Mouse (Mus musculus): ENCODE results near the gene Ncor2.

Ncor2 gene

DNA sequence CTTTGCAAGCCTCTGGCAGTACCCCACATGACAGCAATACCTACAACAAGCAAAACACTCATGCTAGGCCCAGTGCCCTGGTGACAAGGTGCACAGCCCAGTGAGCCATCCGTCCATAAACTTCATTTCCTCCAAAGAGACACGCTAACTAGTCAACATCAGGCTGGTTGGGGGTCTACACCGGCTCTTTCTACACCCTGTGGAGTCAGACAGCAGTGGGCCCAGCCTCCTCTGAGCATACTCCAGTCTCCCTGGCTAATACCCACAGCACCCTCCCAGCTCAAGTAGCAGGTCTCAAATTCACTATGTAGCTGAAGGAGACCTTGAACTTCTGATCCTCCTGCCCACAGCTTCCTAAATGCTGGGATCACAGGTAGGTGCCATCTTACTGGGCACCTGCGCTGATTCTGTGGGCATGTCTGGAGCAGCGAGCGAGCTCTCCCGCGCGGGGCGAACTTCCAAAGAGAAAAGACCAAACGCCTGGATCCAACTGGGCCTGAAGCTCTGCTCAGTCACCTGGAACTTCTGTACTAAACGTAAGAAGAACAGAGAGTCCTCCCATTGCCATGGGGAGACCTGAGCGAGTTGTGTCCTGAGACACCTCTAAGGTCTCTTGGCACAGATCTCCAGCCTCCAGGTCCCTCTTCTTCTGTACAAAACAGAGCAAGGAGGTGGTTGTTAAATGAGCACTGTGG is 46.3 kb downstream of the Ncor2 start:
- ChIA-PET CTCF (interaction anchor here in 3 of 4 experiments (0.6 to 2.4 kb wide), 8 partner anchors 14 to 273 kb away, joined by 3 to 9 read pairs (median 4); no protein-coding TSS in a partner anchor), POLR2A (interaction anchor here in 2 of 4 experiments (1.2 to 1.4 kb wide), 3 partner anchors 9 to 45 kb away, joined by 3 to 4 read pairs (median 3); no protein-coding TSS in a partner anchor)

DNA sequence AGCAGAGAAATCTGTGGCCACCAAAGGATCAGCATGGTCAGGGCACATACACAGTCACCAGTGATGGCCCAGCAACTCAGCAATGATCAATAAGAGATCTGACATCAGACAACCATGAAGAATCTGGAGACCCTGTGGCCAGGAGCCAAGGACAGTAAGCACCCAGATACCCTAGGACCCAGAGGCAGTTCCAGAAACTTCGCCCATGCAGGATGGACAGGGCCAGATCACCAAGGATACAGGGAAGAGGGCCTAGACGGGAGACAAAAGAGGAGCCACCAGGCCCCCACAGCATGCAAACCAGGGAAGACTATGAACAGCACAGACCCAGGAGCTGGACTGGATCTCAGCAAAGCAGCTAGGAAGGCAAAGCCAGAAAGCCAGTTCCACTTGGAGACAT is 47.0 kb downstream of the Ncor2 start:
- POLR2A ChIA-PET, result interaction anchor here in 2 of 4 experiments (0.6 to 1.2 kb wide), 4 partner anchors 9 to 129 kb away, joined by 3 to 4 read pairs (median 3); partner anchors contain the start of genes Ncor2 (in 1 of the 2) and Rflna (in 1 of the 2)
- CTCF ChIA-PET, result interaction anchor here in 2 of 4 experiments (0.6 to 2.4 kb wide), 5 partner anchors 23 to 140 kb away, joined by 3 to 8 read pairs (median 4); no protein-coding TSS in a partner anchor

DNA sequence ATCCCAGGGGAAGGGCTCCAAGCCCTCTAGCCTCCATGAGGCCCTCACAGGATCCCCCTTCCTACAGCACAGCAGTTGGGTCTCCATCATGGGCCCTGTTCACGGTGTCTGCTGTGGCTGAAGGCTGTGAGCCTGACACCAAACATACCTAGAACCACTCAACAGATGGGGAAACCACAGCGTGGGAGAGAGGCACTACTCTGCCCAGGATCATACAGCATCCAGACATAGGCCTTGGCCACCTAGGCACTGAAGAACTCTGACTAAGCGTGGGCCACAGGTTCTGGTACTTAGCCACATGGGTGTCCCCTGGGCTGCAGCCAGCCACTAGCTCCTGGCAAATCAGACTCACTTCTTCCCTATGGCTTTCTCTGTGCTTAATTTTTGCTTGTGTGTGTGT is 48.6 kb downstream of the Ncor2 start:
- ChIA-PET POLR2A (interaction anchor here in 2 of 4 experiments (0.5 to 1.6 kb wide), 2 partner anchors 110 to 218 kb away, joined by 3 read pairs; no protein-coding TSS in a partner anchor), CTCF (interaction anchor here in 1 of 4 experiments (0.7 kb wide), 1 partner anchor 42 kb away, joined by 3 read pairs; no protein-coding TSS in a partner anchor)

DNA sequence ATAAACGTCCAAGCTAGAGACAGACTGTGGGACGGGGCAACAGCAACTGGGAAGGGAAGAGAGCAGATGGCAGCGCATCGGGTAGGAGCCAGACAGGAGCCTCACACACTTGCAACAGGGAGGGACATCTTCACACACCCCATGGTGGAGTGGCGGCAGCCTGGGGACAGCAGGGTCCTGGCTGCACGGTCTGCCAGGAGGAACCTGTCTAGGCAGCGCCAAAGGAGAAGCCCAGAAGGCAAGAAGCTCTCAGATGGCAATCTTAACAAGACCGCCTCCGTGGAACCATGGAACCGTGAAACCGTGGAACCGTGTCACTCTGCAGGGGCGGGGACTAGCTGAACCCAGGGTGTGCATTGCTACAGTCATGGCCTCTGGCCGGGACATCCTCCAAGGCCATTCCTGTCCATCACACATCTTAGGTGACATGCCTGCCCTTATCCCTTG is 50.1 kb downstream of the Ncor2 start:
- ChIA-PET CTCF (interaction anchor here in 1 of 4 experiments (0.7 to 1.2 kb wide), 2 partner anchors 14 to 78 kb away, joined by 3 read pairs; no protein-coding TSS in a partner anchor), POLR2A (interaction anchor here in 2 of 4 experiments (0.5 to 1.0 kb wide), 3 partner anchors 13 to 47 kb away, joined by 3 to 4 read pairs (median 3); no protein-coding TSS in a partner anchor)

DNA sequence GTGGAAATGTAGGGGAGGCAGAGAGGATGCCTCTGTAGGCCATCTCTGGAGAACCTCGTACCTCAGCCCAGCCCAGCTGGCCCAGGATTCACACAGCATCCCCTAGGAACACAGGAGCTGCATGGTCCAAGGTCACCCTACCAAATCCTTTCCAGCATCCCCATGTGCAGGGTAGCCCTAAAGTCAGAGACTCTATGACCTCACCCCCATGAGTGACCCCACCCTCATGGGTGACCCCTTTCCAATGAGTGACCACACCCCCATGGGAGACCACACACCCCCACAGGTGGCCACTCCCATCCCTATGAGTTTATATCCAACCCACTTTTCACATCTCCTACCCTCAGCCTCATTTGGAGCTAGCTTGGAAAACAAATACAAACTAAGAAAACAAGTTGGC is 51.1 kb downstream of the Ncor2 start:
- CTCF ChIA-PET, result interaction anchor here in 2 of 4 experiments (0.6 to 1.2 kb wide), 2 partner anchors 79 to 1111 kb away, joined by 3 read pairs; no protein-coding TSS in a partner anchor
- POLR2A ChIA-PET, result no interaction called here

DNA sequence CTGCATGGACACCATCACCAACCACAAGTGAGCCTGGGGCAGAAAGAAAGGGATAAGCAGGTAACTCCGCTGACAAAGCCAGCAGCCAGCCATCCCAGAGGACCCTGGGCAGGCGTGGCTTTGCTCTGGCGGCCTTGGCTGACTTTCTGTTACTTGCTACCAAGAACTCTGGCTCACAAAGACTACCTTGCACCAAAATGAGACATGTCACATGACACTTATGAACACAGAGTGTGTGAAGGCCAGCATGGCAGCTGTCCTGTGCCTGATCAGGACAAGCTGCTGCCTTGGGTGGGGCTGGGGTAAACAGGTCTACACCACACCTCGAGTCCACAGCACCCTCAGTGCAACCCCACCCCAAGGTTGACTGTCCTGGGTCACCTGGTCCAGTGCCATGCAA is 51.6 kb downstream of the Ncor2 start:
- POLR2A ChIA-PET, result no interaction called here
- CTCF ChIA-PET, result interaction anchor here in 1 of 4 experiments (0.6 kb wide), 1 partner anchor 1111 kb away, joined by 3 read pairs; no protein-coding TSS in a partner anchor

DNA sequence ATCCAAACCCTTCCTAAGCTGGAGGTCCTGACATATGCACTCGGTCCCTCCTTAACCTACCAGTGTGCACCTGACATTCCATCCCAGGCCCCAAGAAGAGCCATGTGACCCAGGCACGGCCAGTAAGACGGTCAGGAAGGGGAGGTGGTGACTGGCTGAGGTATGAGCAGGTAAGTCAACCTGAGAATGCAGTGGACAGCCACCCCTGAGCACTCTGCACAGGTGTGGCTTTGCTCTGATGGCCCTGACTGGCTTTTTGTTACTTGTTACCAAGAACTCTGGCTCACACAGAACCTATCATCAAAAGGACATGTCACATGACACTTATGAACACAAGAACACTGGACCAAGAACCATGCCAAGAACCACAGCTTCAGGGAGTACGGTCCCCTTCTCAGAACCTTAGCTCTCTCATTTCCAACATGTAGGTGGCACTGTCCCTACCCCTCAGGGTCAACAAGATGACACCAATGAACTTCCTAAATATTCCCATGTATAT is 53.0 kb downstream of the Ncor2 start:
- ChIA-PET CTCF (interaction anchor here in 1 of 4 experiments (1.0 kb wide), 1 partner anchor 21 kb away, joined by 3 read pairs; no protein-coding TSS in a partner anchor), POLR2A (interaction anchor here in 2 of 4 experiments (0.5 to 1.0 kb wide), 3 partner anchors 9 to 114 kb away, joined by 3 read pairs; no protein-coding TSS in a partner anchor)

DNA sequence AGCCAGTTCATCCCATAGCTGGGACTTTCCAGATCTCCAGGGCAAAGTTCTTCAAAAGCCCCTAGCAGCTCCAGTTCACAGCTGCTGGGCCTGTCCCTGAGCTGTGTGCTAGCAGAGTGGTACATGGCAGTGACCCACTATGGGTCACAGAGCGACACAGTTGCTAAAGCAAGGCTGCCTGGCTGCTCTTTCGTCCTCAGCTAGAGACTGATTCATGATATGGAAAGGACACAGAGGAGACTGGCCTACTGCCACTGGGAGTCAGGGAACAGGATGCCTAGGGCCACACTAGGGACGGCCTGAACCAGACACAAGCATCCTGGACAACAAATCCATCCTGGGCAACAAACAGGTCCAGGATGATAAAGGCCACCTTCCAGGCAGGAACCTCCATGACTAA is 53.8 kb downstream of the Ncor2 start:
- POLR2A ChIA-PET, result interaction anchor here in 3 of 4 experiments (0.6 to 1.0 kb wide), 3 partner anchors 10 to 24 kb away, joined by 3 to 5 read pairs (median 4); no protein-coding TSS in a partner anchor

DNA sequence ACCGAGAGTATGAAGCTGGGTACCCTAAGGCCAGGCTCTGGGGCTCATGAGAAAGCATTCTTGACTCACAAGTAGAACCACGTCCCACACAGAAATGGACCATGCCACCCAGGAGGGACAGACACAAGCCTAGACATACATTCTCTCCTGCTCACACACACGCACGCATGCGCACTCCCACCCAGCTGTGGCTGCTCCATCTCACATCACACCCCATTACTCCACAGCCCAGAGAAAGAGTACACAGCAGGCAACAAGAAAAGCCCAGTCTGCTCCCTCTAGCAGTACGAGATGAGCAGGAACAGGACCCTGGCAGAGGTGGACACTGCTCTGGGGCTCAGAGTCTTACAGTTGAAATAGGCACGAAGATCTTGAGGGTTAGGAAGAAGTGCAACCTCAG is 55.0 kb downstream of the Ncor2 start:
- ChIA-PET CTCF (interaction anchor here in 2 of 4 experiments (0.7 to 1.4 kb wide), 3 partner anchors 14 to 106 kb away, joined by 3 to 12 read pairs (median 3); no protein-coding TSS in a partner anchor), POLR2A (interaction anchor here in 2 of 4 experiments (0.5 to 0.7 kb wide), 3 partner anchors 160 to 549 kb away, joined by 3 to 7 read pairs (median 3); no protein-coding TSS in a partner anchor)

More for the DNA sequence above, 53.8 kb downstream of the Ncor2 start:
- CTCF ChIA-PET, result interaction anchor here in 2 of 4 experiments (0.6 to 1.4 kb wide), 3 partner anchors 18 to 35 kb away, joined by 3 read pairs; no protein-coding TSS in a partner anchor

DNA sequence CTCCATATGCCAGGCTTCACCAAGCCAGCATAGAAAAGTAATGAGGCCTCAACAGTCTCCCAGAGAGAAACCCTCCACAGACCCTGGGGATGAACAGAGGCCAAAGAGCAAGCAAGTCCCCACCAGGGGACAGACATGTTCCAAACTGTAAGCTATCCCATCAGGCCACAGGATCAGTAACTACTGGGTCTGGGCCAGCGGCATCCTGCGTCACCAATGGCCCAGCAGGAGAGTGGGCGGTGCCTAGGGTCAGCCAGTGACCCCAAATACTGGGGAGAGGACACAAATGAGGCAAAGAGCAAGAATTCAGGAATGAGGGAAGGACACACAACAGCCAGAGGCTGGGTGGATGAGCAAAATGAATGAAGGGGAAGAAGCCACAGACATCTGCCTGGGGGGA is 55.8 kb downstream of the Ncor2 start:
- CTCF ChIA-PET, result interaction anchor here in 3 of 4 experiments (0.6 to 2.1 kb wide), 5 partner anchors 13 to 67 kb away, joined by 3 to 7 read pairs (median 3); no protein-coding TSS in a partner anchor
- POLR2A ChIA-PET, result interaction anchor here in 1 of 4 experiments (0.7 to 1.0 kb wide), 2 partner anchors 33 to 35 kb away, joined by 4 read pairs; no protein-coding TSS in a partner anchor

DNA sequence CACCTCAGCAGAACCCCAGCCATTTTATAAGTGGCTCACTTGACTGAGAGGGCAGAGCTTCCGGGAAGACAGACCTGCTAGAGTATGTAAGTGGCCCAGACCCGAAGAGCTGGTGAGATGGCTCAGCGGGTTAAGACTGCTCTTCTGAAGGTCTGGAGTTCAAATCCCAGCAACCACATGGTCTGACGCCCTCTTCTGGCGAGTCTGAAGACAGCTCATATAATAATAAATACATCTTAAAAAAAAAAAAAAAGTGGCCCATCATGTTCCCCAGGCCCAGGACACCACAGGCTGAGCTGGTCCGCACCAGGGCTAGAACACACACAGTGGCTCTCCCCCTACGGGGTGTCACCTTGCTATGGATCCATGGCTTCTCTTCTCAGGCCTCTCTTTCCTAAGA is 56.5 kb downstream of the Ncor2 start:
- ChIA-PET POLR2A (interaction anchor here in 2 of 4 experiments (0.6 to 1.0 kb wide), 4 partner anchors 28 to 36 kb away, joined by 3 to 4 read pairs (median 4); no protein-coding TSS in a partner anchor), CTCF (interaction anchor here in 3 of 4 experiments (0.6 to 2.1 kb wide), 16 partner anchors 13 to 511 kb away, joined by 3 to 11 read pairs (median 3); no protein-coding TSS in a partner anchor)

DNA sequence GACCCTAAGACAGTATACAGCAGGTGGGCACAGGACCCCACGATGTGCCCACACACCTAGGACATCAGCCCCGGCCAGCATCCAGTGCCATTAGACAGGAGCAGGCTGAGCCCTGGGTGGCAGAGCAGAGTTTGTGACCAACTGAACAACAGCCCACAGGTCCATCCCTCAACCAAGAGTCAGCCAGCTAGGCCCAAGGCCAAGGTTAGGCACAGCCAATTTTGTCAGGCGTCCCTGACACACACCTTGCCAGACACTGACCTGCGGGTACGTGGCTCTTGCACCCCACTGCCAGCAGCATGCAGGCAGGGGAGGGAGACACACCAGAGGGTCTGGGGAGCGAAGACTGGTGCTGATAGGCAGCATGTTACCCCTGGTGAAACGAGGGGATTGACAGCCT is 57.0 kb downstream of the Ncor2 start:
- ChIA-PET POLR2A (interaction anchor here in 2 of 4 experiments (0.6 to 1.0 kb wide), 3 partner anchors 29 to 37 kb away, joined by 3 to 4 read pairs (median 3); no protein-coding TSS in a partner anchor), CTCF (interaction anchor here in 3 of 4 experiments (0.5 to 2.1 kb wide), 13 partner anchors 19 to 511 kb away, joined by 3 to 7 read pairs (median 3); no protein-coding TSS in a partner anchor)

DNA sequence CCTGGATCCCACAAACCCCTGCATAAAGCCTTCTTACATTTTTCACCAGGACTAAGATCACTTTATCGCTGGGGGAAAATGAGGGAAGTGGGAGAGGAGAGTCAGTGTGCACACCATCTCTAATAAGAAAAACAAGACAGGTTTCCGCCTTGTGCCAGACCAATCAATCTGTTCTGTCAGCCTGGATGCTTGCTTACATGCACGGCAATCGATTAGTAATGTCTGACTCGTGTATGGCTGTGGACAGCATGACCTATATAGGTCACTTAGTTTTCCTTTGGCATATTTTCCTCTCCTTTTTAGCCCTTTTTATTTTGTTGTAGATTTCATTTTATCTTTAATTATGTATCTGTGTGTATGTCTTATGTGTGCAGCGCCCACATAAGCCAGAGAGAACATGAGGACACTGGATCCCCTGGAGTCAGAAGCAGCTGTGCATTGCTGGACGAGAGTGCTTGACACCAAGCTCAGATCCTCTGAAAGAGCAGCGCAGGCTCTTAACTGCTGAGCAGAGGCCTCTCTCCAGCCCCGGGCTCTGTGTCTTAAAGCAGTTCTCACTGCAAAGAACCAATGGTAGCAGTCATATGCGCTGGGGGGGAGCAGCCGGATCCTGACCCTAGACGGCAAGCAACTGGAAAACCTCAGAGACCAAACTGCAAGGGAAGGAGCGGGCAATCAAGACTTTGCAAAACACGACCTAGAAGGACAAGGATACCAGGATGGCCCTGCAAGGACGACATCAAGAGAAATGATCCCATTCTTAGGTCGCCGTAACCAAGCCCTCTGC is 58.3 kb downstream of the Ncor2 start:
- ChIA-PET POLR2A (interaction anchor here in 1 of 4 experiments (1.6 kb wide), 1 partner anchor 37 kb away, joined by 5 read pairs; no protein-coding TSS in a partner anchor), CTCF (interaction anchor here in 3 of 4 experiments (0.5 to 1.2 kb wide), 3 partner anchors 121 to 151 kb away, joined by 3 read pairs; no protein-coding TSS in a partner anchor)

DNA sequence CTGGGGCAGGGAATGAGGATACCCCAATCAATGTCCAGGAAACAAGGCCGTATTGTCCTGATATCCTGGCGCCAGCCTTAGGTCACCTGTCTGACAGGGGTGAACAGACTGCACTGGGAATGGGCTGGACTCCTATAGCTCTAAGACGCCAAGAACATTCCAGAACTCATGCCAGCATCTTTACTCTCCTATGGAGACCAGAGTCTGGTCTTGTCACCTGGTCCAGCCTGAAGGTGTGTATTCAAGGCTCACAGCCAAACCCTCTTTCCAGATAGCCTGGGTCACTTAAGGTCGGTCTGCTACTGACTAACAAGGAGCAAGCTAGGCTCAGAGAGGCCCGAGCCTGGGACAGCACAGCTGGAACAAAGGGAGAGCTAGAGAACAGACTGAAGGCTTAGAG is 61.8 kb downstream of the Ncor2 start:
- CTCF ChIA-PET, result no interaction called here
- POLR2A ChIA-PET, result interaction anchor here in 2 of 4 experiments (0.6 to 1.3 kb wide), 4 partner anchors 9 to 352 kb away, joined by 3 to 4 read pairs (median 3); partner anchors contain the start of gene Ncor2 (in 1 of the 2)

DNA sequence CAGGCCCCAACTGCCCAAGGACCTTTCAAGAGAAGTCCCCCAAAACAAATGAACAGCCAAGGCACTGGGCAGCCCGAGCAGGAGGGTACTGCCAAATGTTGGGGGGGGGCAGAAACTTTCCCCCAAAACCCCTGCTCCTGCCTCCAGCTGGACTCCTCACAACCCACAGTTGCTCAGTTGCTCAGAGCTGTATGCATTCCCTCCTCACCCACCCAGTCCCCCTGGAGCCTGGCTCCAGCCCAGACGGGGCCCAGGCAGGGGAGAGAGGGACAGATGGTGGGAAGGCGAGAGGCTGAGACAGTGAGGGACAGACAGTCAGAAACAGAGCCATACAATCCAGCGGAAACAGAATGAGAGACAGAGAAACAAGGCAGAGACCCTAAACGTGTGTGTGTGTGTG is 66.0 kb downstream of the Ncor2 start:
- ChIA-PET POLR2A (no interaction called here), CTCF (interaction anchor here in 1 of 4 experiments (0.7 kb wide), 1 partner anchor 292 kb away, joined by 4 read pairs; no protein-coding TSS in a partner anchor)

DNA sequence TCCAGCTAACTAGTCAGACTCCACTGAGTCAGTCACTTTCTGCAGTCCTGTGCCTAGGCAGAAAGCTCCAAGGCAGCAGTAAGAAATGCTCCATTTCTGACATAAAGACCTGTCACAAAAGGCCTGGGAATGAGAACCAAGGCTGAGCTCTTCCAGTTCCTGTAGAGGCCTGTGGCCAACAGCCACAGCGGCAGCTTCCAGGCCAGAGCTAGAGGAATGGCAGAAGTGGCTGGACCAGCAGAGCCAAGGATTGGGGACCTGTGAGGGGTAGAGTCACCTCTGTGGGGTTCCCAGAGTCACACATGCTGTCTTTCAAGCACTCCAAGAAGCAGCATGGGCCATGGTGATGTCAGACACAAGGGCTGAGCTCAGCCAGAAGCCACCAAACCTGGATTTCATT is 66.4 kb downstream of the Ncor2 start:
- ChIA-PET POLR2A (interaction anchor here in 1 of 4 experiments (0.6 kb wide), 1 partner anchor 54 kb away, joined by 7 read pairs; no protein-coding TSS in a partner anchor), CTCF (interaction anchor here in 1 of 4 experiments (0.7 kb wide), 1 partner anchor 293 kb away, joined by 4 read pairs; no protein-coding TSS in a partner anchor)

DNA sequence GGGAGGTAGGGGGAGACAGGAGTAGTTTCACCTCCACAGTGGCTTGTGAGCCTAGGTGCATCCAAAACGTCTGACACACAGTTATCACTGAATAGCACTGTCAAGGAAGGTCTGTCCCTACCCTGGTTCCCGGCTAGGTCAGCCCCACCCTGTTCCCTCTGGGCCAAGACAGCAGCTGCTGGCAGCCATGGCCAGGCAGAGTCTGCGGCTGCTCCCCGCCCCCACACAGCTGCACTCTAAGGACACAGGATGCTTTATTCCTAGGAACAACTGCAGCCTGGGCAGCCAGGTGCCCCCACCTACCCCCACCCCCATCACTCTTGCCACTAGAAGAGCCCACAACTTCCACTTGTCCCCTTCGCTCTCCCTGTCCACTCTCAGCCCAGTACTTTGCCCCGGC is 67.9 kb downstream of the Ncor2 start:
- ChIA-PET POLR2A (no interaction called here), CTCF (interaction anchor here in 1 of 4 experiments (0.6 kb wide), 1 partner anchor 171 kb away, joined by 4 read pairs; no protein-coding TSS in a partner anchor)
